Mouse (Mus musculus) adrenal gland, postnatal 14 days (tissue): ENCODE data around the gene Rsg1. TPM values are rescaled to one million over a fixed set of nuclear protein-coding genes. Genes with fewer than 3 reads are reported as not detected.

Experiments used
- DNase-seq: peaks from one replicate; pipeline ENCODE4 v3.0.0; 2021; ENCODE audit warnings: mixed read lengths
- total RNA-seq: library from RNA; stranded (reverse); gene quantifications from 2 replicates; pipeline ENCODE4 v1.2.3, GENCODE M21; 2021

The Rsg1 gene
- total RNA-seq, 1 experiment from 2014 or later, result 1.1 TPM

DNA sequence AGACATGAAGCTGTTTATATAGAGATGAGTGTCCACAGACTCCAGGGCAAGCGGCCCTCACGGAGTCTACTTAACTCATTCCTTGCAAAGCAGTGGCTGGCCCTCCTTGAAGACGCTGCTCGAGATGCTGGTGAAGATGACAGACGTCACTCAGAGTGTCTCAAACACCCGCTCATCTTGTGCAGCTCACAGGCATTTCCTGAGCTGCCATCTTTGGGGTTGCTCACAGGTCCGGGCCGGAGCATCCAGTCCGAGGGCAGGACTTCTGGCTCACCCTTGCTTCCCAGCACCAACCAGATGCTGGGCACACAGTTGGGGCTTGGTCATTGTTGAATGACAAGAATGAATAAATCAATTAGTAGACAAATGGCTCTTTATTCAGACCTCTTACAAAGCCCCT is 864 bp upstream of the Rsg1 start:
- DNase-seq, result no peak

GRCm38 (mm10) chr4:141213342-141213741 is 414 bp upstream of the Rsg1 start:
- no peak for DNase-seq

- peak; percentile 61 for DNase-seq
Measured at GRCm38 (mm10) chr4:141214337-141214851, 638 bp downstream of the Rsg1 start.

- DNase-seq, result peak; percentile 73
Measured at GRCm38 (mm10) chr4:141219583-141220213, 5.9 kb downstream of the Rsg1 start.

GRCm38 (mm10) chr4:141221848-141222247 is 8.1 kb downstream of the Rsg1 start:
- no peak for DNase-seq

DNA sequence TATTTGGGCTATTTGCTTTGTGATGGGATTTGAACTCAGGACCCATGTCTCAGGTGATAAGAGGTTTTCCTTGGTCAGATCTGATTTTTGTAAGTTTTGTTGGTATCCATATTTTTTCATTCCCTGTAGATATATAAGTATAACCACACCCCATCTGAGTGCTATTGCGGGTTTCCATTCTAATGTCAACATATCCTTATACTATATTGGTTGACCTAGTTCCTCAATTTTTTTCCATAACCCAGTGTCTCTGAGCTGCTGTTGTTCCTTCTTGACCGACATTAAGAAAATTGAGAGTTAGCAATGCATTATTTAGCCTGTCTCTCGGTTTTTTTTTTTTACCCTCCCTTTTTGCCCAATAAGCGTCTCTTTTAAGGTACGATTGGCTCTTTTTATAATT is 9.0 kb downstream of the Rsg1 start:
- DNase-seq, result no peak

DNA sequence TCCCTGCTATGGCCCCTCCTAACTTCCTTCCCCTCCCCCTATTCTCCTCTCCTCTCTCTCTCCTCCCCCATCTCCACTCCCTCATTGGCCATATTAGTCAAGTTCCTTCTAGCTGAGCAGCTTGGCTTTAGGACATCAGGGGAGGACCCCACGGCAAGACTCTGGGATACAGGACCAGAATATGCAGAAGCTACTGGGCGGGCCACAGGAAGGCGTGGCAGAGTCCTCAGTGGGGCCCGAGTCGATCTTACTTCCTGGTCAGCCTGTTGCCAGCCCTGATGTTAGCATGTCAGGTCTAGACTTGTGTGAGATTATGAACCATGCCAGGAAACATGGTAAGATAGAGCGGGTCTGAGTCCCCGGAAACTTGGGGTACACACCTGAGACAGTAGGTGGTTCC is 14.9 kb downstream of the Rsg1 start:
- no peak for DNase-seq

DNA sequence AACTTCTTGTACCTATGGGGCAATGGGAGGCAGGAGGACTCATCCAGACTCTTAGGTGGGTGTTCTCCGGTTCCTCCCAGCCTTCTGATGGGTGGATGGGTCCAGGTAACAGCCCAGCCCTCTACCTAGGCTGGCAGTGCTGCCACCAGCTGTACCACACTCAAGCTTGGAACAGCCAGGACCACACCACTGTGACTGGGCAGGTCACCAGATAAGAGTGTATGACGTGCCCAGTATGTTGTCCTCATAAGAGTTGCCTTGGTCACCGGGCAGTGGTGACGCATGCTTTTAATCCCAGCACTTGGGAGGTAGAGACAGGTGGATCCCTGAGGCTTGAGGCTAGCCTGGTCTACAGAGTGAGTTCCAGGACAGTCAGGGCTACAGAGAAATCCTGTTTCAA is 19.4 kb downstream of the Rsg1 start:
- no peak for DNase-seq

GRCm38 (mm10) chr4:141235537-141236111 is 21.9 kb downstream of the Rsg1 start:
- DNase-seq, result no peak

DNA sequence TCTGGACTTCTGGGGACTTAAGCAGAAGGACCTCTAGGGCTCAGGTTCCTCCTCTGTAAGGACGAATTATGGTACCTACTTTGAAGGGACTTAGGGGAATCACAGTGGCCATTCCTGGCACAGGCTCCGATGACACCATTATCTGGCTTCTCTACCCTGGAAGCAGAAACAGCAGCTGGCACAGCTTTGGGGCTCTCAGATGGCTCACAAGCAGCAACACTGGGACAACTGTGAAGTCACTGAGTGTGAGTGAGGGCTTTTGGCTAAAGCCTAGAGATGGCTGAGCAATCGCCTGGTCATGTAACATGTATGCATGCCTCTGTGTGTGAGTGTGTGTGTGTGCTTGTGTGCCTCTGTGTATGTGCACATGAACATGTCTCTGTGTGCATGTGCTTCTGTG is 23.1 kb downstream of the Rsg1 start:
- no peak for DNase-seq

GRCm38 (mm10) chr4:141238492-141239387 is 25.0 kb downstream of the Rsg1 start:
- no peak for DNase-seq

DNA sequence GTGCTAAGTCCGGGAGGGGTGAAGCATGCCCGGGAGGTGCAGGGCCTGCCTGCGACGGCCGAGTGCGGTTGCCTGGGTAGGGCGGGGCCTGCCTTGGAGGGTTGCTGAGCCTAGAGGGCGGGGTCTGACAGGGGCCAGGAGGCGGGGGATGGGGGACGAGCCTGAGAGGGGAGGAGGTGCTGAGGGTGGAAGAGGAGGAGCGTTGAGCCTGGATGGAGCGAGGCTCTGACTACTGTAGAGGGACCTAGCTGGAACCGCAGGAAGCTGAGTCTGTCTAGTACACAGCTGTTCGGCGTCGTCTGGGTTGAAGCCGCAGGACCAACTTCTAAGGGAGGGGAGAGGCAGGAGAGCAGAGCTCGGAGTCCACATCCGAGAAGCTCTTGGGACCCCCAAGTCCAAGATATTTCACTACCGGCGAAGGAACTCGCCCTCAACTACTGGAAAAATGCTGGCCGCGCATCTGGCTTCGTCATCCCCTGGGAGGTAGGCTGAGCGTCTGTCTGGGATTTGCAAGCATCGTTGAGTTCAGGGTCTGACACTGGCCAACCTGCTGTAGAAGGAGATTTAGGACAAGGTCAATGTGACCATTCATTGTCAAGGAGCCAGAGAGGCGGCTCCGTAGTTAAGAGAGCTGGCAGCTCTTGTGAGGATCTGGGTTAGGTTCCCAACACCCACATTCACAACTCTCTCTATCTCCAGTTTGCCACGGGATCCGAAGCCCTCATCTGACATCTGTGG is 25.8 kb downstream of the Rsg1 start, which contains the start of gene Arhgef19:
Arhgef19 (plus strand) TSS at position 112 of the 738 bp plus-strand sequence.
- peak; percentile 98 for DNase-seq

DNA sequence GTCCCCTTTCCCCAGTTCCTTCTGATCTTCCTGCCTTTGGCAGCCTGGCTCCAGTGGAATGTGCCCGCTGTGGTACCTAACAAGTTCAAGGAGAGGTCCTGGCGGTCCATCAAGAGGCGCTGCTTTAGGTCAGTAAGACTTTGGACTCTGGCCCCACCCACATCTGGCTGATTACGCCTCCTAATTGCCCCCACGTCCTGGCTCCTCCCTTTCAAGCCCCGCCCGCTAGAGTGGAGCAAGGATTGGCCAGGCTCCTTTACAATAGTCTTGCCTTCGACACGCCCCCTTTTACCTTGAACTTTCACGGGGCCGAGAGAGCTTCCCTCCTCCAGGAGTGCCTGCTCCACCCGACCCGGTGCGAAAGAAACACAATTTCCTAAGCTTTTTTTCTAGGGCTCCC is 26.9 kb downstream of the Rsg1 start:
- peak; percentile 89 for DNase-seq

DNA sequence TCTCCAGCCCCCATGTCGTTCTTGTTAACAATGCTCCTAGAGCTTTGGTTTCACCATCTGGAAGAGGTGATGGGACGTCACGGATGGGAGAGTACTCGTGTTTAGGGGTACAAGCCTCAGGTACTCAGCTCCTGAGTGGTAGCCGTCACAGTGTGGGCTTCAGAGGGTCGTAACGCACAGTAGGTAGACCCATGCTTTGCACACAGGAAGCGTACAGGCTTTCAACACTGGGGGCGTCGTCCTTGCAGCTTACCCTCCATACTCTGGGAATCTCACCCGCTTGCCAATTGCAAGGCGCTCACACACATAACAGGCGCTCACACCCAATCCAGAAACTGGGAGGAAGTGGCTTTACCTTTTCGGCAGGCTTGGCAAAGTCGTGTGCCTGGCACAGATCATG is 28.1 kb downstream of the Rsg1 start:
- DNase-seq, result no peak

DNA sequence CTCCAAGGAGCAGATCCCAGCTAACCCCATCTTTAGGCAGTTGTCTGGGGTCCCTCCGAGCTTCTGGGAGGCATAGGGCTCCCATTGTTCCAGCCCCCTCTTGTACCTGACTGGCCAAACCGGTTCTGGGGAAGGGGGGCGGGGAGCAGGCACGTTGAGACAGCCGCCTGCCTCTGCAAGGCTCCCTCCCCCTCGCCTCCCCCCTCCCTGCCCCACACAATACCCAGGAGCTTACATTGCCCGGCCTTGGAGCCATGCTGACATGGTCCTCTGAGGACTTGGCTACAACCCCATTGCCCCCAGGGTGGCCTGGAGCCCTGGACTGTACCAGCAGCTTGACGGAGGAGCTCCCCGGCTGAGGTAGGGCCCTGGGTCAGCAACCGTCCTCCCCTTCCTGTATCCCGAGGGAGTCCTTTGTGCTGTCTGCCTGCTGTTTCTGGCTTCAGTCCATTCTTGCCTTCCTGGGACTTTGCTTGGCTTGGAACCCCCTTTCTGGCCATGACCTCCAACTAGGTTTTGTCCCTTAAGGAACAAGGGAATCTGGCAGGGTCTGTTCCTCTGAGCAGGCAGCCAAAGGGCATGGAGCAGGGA is 29.0 kb downstream of the Rsg1 start:
- DNase-seq, result peak; percentile 68

GRCm38 (mm10) chr4:141243636-141244035 is 29.9 kb downstream of the Rsg1 start:
- DNase-seq, result no peak

- no peak for DNase-seq
Measured at GRCm38 (mm10) chr4:141244401-141244800, 30.6 kb downstream of the Rsg1 start.

DNA sequence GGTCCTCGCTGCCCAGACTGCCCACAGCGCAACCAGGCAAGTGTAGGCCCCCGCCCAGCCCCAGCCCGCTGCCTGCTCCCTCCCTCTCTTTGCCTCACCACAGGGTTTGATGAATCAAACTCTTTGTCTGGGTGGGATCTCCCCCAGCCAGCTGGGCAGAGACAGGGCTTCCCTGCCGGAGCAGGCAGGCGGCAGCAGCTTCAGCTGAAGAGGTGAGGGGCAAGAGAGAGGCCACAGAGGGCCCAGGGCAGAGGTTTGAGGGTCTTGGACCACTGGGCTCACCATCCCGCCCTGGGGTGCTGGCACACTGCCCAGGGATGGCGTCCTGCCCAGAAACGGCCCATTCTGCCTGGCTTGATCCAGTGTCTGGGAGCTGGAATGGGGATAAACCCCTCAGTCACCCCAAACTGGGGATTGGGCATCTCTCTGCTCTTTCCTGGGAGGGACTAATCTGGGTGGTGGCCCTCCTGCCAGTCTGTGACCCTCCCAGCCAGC is 31.2 kb downstream of the Rsg1 start:
- peak; percentile 85 for DNase-seq

DNA sequence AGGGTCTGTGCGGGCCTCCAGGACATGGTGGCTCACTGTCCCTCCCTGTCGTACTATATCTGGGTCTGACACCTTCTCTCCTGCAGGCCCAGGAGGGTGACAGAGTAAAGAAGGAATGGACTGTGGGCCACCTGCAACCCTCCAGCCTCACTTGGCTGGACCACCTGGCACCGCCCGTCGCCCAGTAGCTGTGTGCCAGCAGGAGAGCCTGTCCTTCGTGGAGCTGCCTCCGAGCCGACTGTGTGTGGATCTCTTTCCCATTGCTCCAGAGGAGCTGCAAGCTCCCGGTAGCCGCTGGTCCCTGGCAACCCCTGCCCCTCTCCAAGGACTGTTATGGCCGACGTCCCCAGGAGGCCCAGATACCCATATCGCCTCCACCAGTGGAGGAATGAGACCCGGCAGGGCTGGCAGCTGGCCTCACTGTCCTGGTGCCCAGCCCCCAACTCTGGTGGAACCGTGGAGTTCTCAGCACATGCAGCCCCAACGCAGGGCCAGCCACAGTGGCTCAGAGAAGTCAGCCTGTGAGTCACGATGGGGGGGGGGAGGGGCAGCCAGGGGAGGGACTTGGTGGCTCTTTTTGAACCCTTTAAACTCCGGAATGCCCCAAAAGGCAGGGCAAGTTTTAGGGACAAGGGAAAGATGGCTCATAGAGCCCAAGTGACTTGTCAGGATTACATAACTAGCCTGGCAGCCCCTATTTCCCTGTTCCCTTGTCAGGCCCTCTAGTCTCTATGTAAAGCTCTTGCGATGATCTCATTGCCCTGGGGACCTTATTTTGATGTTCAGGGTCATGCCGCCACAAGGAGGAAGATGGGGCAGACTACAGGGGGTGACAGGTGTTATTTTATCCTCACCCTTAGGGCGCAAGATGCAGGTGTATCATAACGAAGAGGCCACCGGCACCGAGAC is 32.6 kb downstream of the Rsg1 start:
- peak; percentile 67 for DNase-seq

- DNase-seq, result peak; percentile 61
Measured at GRCm38 (mm10) chr4:141246998-141247350, 33.2 kb downstream of the Rsg1 start.
